Comparison of ENCODE assay signal across 23 mouse cellular contexts in the genomic region with DNA sequence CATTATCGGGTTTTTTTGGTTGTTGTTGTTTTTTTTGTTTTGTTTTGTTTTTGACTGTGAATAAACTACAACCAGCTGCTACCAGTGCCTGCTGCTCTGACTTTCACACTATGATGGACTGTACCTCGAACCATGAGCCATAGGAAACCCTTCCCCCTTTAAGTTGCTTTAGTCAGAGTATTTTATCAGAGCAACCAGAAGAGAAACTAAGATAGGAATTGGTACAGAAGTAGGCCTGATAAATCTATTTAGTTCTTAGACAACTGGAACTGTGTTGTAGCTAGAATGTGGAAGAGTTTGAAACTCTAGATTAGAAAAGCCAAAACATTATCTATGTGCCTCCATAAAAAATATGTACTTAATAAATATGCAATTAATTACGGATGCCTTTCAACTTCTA. TPM values are rescaled to one million over a fixed set of nuclear protein-coding genes. Genes with fewer than 3 reads are reported as not detected.
DNase-seq lines count a peak whose midpoint lies in the region; ATAC-seq and TF ChIP-seq lines count a peak whose summit lies in the region.
"Had no signal": no experiment of that assay in that cellular context is flagged by ENCODE, and none has a peak within 500 bp of the region (broad histone marks: within the 10 kb centered on the region; RNA-seq: fewer than 3 reads in every experiment).

No protein-coding gene starts in this region.

- no peaks in the 10 kb centered on the region for H3K79me2 ChIP-seq in MEL (ENCODE audit: control insufficient read depth, insufficient read depth, low read length, poor library complexity)

- H3K36me3 ChIP-seq in liver, embryonic 12.5 days = peaks cover 19% of the 10 kb centered on the region
- peaks cover 2 to 10% of the 10 kb centered on the region in 2 experiments for H3K36me3 ChIP-seq in MEL (ENCODE audit: control insufficient read depth in 1 of 2, insufficient read depth in 2 of 2, low read length in 2 of 2)
- H3K36me3 ChIP-seq in liver, embryonic 13.5 days = peaks cover 3% of the 10 kb centered on the region; the same call in 1 of the 2 replicates

- TF ChIP-seq EP300 in MEL (IDR thresholded peaks at IDR 0.05; ENCODE audit: low read depth in 1 of 2, low read length in 2 of 2) = peak; percentile 80 to 81

- TF ChIP-seq POLR2A in MEL (IDR thresholded peaks at IDR 0.05; ENCODE audit: control insufficient read depth in 1 of 2, insufficient read depth in 1 of 2, low read depth in 1 of 2, low read length in 2 of 2, poor library complexity in 1 of 2) = no peak

- 62% methylated on average over 3 of the region's 3 CpGs for WGBS in liver, embryonic 12.5 days (ENCODE audit: insufficient replicate concordance)
- WGBS in liver, embryonic 13.5 days (ENCODE audit: insufficient replicate concordance) = 56% methylated on average over 3 of the region's 3 CpGs

- H3K27me3 ChIP-seq in liver, embryonic 12.5 days (replicated peaks) = no peaks in the 10 kb centered on the region
- no peaks in the 10 kb centered on the region for H3K27me3 ChIP-seq in MEL (ENCODE audit: control insufficient read depth in 1 of 2, insufficient read depth in 2 of 2, low read length in 2 of 2)
- H3K27me3 ChIP-seq in liver, embryonic 13.5 days = no peaks in the 10 kb centered on the region
- H3K27me3 ChIP-seq: embryonic facial prominence, embryonic 13.5 days; embryonic facial prominence, embryonic 15.5 days; forebrain, embryonic 13.5 days; forebrain, embryonic 15.5 days; Patski had no signal

- no peak overlapping the region for H3K27ac ChIP-seq in liver, embryonic 12.5 days
- peak overlapping the region; percentile 58 for H3K27ac ChIP-seq in MEL (ENCODE audit: control insufficient read depth, low read depth, low read length)
- H3K27ac ChIP-seq in liver, embryonic 13.5 days = no peak overlapping the region
- H3K27ac ChIP-seq: embryonic facial prominence, embryonic 13.5 days; embryonic facial prominence, embryonic 15.5 days; forebrain, embryonic 13.5 days; forebrain, embryonic 15.5 days had no signal

- DNase-seq in liver (no peak), MEL (ENCODE audit: low read depth, low spot score) (peak; percentile 37)
- DNase-seq in liver, embryonic 13.5 days = no peak
- no peak for DNase-seq in cerebellum, adult 11 months
- DNase-seq: adrenal gland, adult 8-10 months; adrenal gland, postnatal 14 days; adrenal gland, postnatal 36 days; cerebellum, adult 18-20 months; cerebellum, adult 8-10 months; cerebellum, adult 9-11 months; cerebellum, postnatal 14 days; cerebellum, postnatal 36 days; embryo, embryonic 11 days; forebrain, postnatal 0 days had no signal

- ATAC-seq in liver, embryonic 12.5 days = peak; percentile 54
- ATAC-seq in liver, embryonic 13.5 days (ENCODE audit: low read depth) = peak; percentile 68; the same call in 1 of the 2 replicates
- ATAC-seq in megakaryocyte-erythroid progenitor cell, adult 5-6 weeks (replicated peaks; ENCODE audit: low FRiP score, low TSS enrichment, poor library complexity, severe bottlenecking) = peak; percentile 37; the same call in 1 of the 2 replicates
- no peak for ATAC-seq in erythroblast, adult 5-6 weeks (replicated peaks; ENCODE audit: low FRiP score, poor library complexity, severe bottlenecking)
- ATAC-seq: activated CD4-positive, CD25-positive, alpha-beta regulatory T cell, adult 4 months; forebrain, embryonic 13.5 days; forebrain, embryonic 15.5 days; forebrain, postnatal 0 days; Patski had no signal

- peaks cover 5% of the 10 kb centered on the region; the same call in 1 of the 2 replicates for H3K4me1 ChIP-seq in liver, embryonic 12.5 days
- peaks cover 7 to 8% of the 10 kb centered on the region in 2 experiments; a peak in 3 of 4 replicates for H3K4me1 ChIP-seq in MEL (ENCODE audit: control insufficient read depth in 1 of 2, insufficient read depth in 2 of 2, low read length in 2 of 2)
- H3K4me1 ChIP-seq in liver, embryonic 13.5 days (replicated peaks) = 0 out of 2 replicates have a peak, but pooled peaks cover 4% of the 10 kb centered on the region
- H3K4me1 ChIP-seq: embryonic facial prominence, embryonic 13.5 days; embryonic facial prominence, embryonic 15.5 days; forebrain, embryonic 13.5 days; forebrain, embryonic 15.5 days had no signal

- TF ChIP-seq RAD21 in MEL (IDR thresholded peaks at IDR 0.05; ENCODE audit: low read depth, low read length) = no peak

- no peak overlapping the region for H3K4me3 ChIP-seq in liver, embryonic 12.5 days
- H3K4me3 ChIP-seq in MEL (ENCODE audit: control insufficient read depth in 1 of 2, insufficient read depth in 1 of 2, low read depth in 2 of 2, low read length in 2 of 2) = no peak overlapping the region
- no peak overlapping the region for H3K4me3 ChIP-seq in liver, embryonic 13.5 days (replicated peaks)
- H3K4me3 ChIP-seq: embryonic facial prominence, embryonic 13.5 days; embryonic facial prominence, embryonic 15.5 days; forebrain, embryonic 13.5 days; forebrain, embryonic 15.5 days had no signal

- H3K9ac ChIP-seq in liver, embryonic 12.5 days = no peak overlapping the region
- H3K9ac ChIP-seq in MEL (ENCODE audit: control insufficient read depth, low read depth, low read length, poor library complexity, severe bottlenecking) = no peak overlapping the region
- H3K9ac ChIP-seq in liver, embryonic 13.5 days = no peak overlapping the region
- H3K9ac ChIP-seq: embryonic facial prominence, embryonic 13.5 days; embryonic facial prominence, embryonic 15.5 days; forebrain, embryonic 13.5 days; forebrain, embryonic 15.5 days; forebrain, postnatal 0 days had no signal

- H3K4me2 ChIP-seq in liver, embryonic 12.5 days = no peak overlapping the region
- H3K4me2 ChIP-seq in liver, embryonic 13.5 days = no peak overlapping the region
- H3K4me2 ChIP-seq: embryonic facial prominence, embryonic 13.5 days; embryonic facial prominence, embryonic 15.5 days; forebrain, embryonic 13.5 days; forebrain, embryonic 15.5 days had no signal

- no peak for TF ChIP-seq CTCF in MEL (IDR thresholded peaks at IDR 0.05 in 2 of 3, conservative IDR thresholded peaks at IDR 0.05 in 1 of 3; ENCODE audit: control insufficient read depth in 1 of 3, insufficient read depth in 1 of 3, low read depth in 2 of 3, low read length in 3 of 3, poor library complexity in 1 of 3, severe bottlenecking in 1 of 3)

- no peaks in the 10 kb centered on the region for H3K9me3 ChIP-seq in liver, embryonic 12.5 days (replicated peaks)
- no peaks in the 10 kb centered on the region for H3K9me3 ChIP-seq in MEL (replicated peaks; ENCODE audit: insufficient read depth, low read length)
- no peaks in the 10 kb centered on the region for H3K9me3 ChIP-seq in liver, embryonic 13.5 days (replicated peaks)
- H3K9me3 ChIP-seq: embryonic facial prominence, embryonic 15.5 days; forebrain, embryonic 15.5 days had no signal

TF ChIP-seq in MEL, 35 proteins besides CTCF, POLR2A, EP300 and RAD21 (continues in another document):
- TF ChIP-seq POLR2AphosphoS5 (IDR thresholded peaks at IDR 0.05; ENCODE audit: borderline replicate concordance, low read depth, low read length) (no peak), ZC3H11A (IDR thresholded peaks at IDR 0.05; ENCODE audit: low read depth, low read length) (no peak), KAT2A (conservative IDR thresholded peaks at IDR 0.05; ENCODE audit: low read depth, low read length) (no peak), GATA1 (IDR thresholded peaks at IDR 0.05; ENCODE audit: low read depth, low read length) (peak; percentile 80), CHD2 (IDR thresholded peaks at IDR 0.05; ENCODE audit: low read length) (no peak), ETS1 (IDR thresholded peaks at IDR 0.05; ENCODE audit: low read depth, low read length) (peak; percentile 47; the same call in 1 of the 2 replicates), TBP (IDR thresholded peaks at IDR 0.05; ENCODE audit: low read depth, low read length) (no peak), MAZ (IDR thresholded peaks at IDR 0.05; ENCODE audit: low read depth, low read length) (no peak), ZNF384 (IDR thresholded peaks at IDR 0.05; ENCODE audit: low read depth, low read length) (no peak), TCF12 (IDR thresholded peaks at IDR 0.05; ENCODE audit: low read depth, low read length) (peak; percentile 76), POLR2AphosphoS2 (IDR thresholded peaks at IDR 0.05; ENCODE audit: low read length) (no peak), RCOR1 (IDR thresholded peaks at IDR 0.05; ENCODE audit: low read depth, low read length) (no peak), MAX (IDR thresholded peaks at IDR 0.05; ENCODE audit: low read length) (no peak), TAL1 (IDR thresholded peaks at IDR 0.05; ENCODE audit: low read length) (no peak), ZKSCAN1 (IDR thresholded peaks at IDR 0.05; ENCODE audit: low read depth, low read length) (no peak), USF1 (IDR thresholded peaks at IDR 0.05; ENCODE audit: low read depth, low read length) (no peak), USF2 (IDR thresholded peaks at IDR 0.05; ENCODE audit: borderline replicate concordance in 1 of 2, insufficient read depth in 1 of 2, low read depth in 1 of 2, low read length in 2 of 2) (no peak), NELFE (IDR thresholded peaks at IDR 0.05; ENCODE audit: low read depth, low read length) (no peak)

RNA-seq across cellular contexts. Expression of gene Bmt2, which starts 25.5 kb away (rescaled TPM):
- polyA plus RNA-seq in liver, embryonic 12.5 days (2016; fragmentation: Nextera tagmentation; extraction: Ambion mirVana) = 6.4 and 7.1 TPM in 2 replicates
- total RNA-seq in MEL (2012; rRNA removed) = 3.1 and 3.6 TPM in 2 replicates
- polyA plus RNA-seq in MEL (2012; ENCODE audit: insufficient read depth in 1 of 2, insufficient read length in 2 of 2, low read depth in 1 of 2, low replicate concordance in 2 of 2, missing spikeins in 1 of 2) = 1 to 10 TPM in 1 of 2 experiments, not detected in 1; 4.7 TPM
- 3.5 and 3.9 TPM in 2 replicates for polyA plus RNA-seq in liver, embryonic 13.5 days (2015; fragmentation: Nextera tagmentation; extraction: Ambion mirVana)
- total RNA-seq in megakaryocyte-erythroid progenitor cell, adult 5-6 weeks (2014; fragmentation: Nextera tagmentation) = 3.5 and 5.4 TPM in 2 replicates
- total RNA-seq in megakaryocyte-erythroid progenitor cell, adult 5-6 weeks (2017) = 3.4 and 7.8 TPM in 2 replicates
- 2.3 and 6.5 TPM in 2 replicates for total RNA-seq in erythroblast, adult 5-6 weeks (2015; ENCODE audit: low replicate concordance)
- 4.0 and 6.0 TPM in 2 replicates for total RNA-seq in erythroblast, adult 5-6 weeks (2017; ENCODE audit: low replicate concordance)

RNA-seq across cellular contexts. Expression of gene Tmem168, which starts 44.4 kb away (rescaled TPM):
- polyA plus RNA-seq in liver, embryonic 12.5 days (2016; fragmentation: Nextera tagmentation; extraction: Ambion mirVana) = 19.2 and 20.7 TPM in 2 replicates
- 20.5 and 23.0 TPM in 2 replicates for total RNA-seq in MEL (2012; rRNA removed)
- 10 to 100 TPM in 1 of 2 experiments, not detected in 1; 12.0 TPM for polyA plus RNA-seq in MEL (2012; ENCODE audit: insufficient read depth in 1 of 2, insufficient read length in 2 of 2, low read depth in 1 of 2, low replicate concordance in 2 of 2, missing spikeins in 1 of 2)
- 13.6 and 17.1 TPM in 2 replicates for polyA plus RNA-seq in liver, embryonic 13.5 days (2015; fragmentation: Nextera tagmentation; extraction: Ambion mirVana)
- total RNA-seq in megakaryocyte-erythroid progenitor cell, adult 5-6 weeks (2014; fragmentation: Nextera tagmentation) = 16.5 and 20.6 TPM in 2 replicates
- 31.9 and 32.6 TPM in 2 replicates for total RNA-seq in megakaryocyte-erythroid progenitor cell, adult 5-6 weeks (2017)
- total RNA-seq in erythroblast, adult 5-6 weeks (2015; ENCODE audit: low replicate concordance) = 11.1 and 17.9 TPM in 2 replicates
- 8.6 and 11.1 TPM in 2 replicates for total RNA-seq in erythroblast, adult 5-6 weeks (2017; ENCODE audit: low replicate concordance)
